Mouse (Mus musculus) left cerebral cortex, adult 9 months (tissue): ENCODE measurements around the gene Coro2b.

Experiments
- DNase-seq, 2 experiments: peaks; one replicate each; pipeline ENCODE4 v3.0.0; 2022; ENCODE audit warnings: low spot score in 2 of 2

Coro2b gene

GRCm38 (mm10) chr9:62438085-62438754 lies 98.6 kb downstream of the Coro2b start:
- DNase-seq, result peak in 1 of 2 experiments; percentile 61

GRCm38 (mm10) chr9:62437446-62437845 lies 99.4 kb downstream of the Coro2b start:
- DNase-seq, result no peak

GRCm38 (mm10) chr9:62435613-62436318 lies 101.1 kb downstream of the Coro2b start:
- DNase-seq, result peak in 1 of 2 experiments; percentile 72

- no peak for DNase-seq
Observed at GRCm38 (mm10) chr9:62432261-62433060, 104.4 kb downstream of the Coro2b start.

GRCm38 (mm10) chr9:62430741-62431140 lies 106.1 kb downstream of the Coro2b start:
- no peak for DNase-seq

GRCm38 (mm10) chr9:62427010-62427409 lies 109.8 kb downstream of the Coro2b start:
- DNase-seq, result no peak

- no peak for DNase-seq
Observed at GRCm38 (mm10) chr9:62426531-62426930, 110.3 kb downstream of the Coro2b start.

GRCm38 (mm10) chr9:62426021-62426420 lies 110.8 kb downstream of the Coro2b start:
- no peak for DNase-seq

- no peak for DNase-seq
Observed at GRCm38 (mm10) chr9:62425265-62425664, 111.6 kb downstream of the Coro2b start.

- DNase-seq, result no peak
Observed at GRCm38 (mm10) chr9:62423871-62424270, 113.0 kb downstream of the Coro2b start.

- DNase-seq, result no peak
Observed at GRCm38 (mm10) chr9:62422926-62423325, 113.9 kb downstream of the Coro2b start.

- DNase-seq, result no peak
Observed at GRCm38 (mm10) chr9:62421911-62422310, 114.9 kb downstream of the Coro2b start.

- DNase-seq, result peak in 1 of 2 experiments; percentile 65
Observed at GRCm38 (mm10) chr9:62421027-62421426, 115.8 kb downstream of the Coro2b start.

GRCm38 (mm10) chr9:62420261-62420917 lies 116.5 kb downstream of the Coro2b start:
- no peak for DNase-seq

GRCm38 (mm10) chr9:62418742-62419141 lies 118.1 kb downstream of the Coro2b start:
- no peak for DNase-seq

GRCm38 (mm10) chr9:62407357-62408146 lies 129.3 kb downstream of the Coro2b start:
- DNase-seq, result no peak

- no peak for DNase-seq
Observed at GRCm38 (mm10) chr9:62406423-62407013, 130.3 kb downstream of the Coro2b start.

GRCm38 (mm10) chr9:62401589-62401988 lies 135.3 kb downstream of the Coro2b start:
- no peak for DNase-seq

- no peak for DNase-seq
Observed at GRCm38 (mm10) chr9:62400531-62401170, 136.2 kb downstream of the Coro2b start.

- DNase-seq, result no peak
Observed at GRCm38 (mm10) chr9:62394163-62394562, 142.7 kb downstream of the Coro2b start.
